Comparison of ENCODE assay signal across 8 mouse cellular contexts in the genomic region with DNA sequence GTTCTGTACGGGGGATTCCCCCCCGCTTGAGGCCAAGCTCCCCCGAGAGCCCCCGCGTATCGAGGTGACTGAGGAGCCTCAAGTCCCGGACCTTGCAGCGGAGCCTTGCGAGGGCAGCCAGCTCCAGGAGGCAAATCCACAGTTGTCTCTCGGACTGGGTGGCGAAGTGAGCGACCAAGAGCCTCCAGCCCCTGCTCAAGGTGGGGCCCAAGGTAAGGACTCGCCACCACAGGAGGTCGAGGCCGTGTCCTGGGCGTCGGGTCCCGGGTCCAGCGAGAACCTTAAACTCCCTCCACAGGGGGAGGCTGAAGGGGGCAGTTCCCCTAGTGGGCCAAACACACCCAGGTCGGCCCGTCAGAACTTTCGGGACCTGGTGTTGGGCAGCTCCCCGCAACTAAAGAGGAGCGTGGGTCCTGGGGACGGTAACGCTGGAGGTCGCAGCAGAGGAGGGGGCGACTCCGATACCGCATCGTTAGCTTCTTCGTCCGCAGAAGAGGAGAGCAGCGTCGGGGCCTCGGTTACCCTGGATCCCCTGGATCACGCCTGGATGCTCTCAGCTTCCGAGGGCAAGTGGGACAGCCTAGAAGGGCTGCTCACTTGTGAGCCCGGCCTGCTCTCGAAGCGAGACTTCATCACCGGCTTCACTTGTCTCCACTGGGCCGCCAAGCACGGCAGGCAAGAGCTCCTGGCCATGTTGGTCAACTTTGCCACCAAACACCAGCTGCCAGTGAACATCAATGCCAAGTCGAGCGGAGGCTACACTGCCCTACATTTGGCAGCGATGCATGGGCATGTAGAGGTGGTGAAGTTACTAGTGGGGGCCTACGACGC. TPM values are rescaled to one million over a fixed set of nuclear protein-coding genes. Genes with fewer than 3 reads are reported as not detected.
DNase-seq lines count a peak whose midpoint lies in the region; ATAC-seq and TF ChIP-seq lines count a peak whose summit lies in the region.

No protein-coding gene starts in this region.

- peaks cover 3% of the 10 kb centered on the region; the same call in 1 of the 2 replicates for H3K4me1 ChIP-seq in brown adipose tissue, adult 24 weeks (ENCODE audit: control insufficient read depth, insufficient read depth, insufficient read length, low read length)
- H3K4me1 ChIP-seq in forebrain, embryonic 14.5 days (ENCODE audit: control insufficient read depth, insufficient read depth, low read length) = peaks cover 28% of the 10 kb centered on the region
- H3K4me1 ChIP-seq in lung, embryonic 16.5 days (replicated peaks; ENCODE audit: control insufficient read depth, insufficient read depth, low read length) = peaks cover 25% of the 10 kb centered on the region
- peaks cover 11% of the 10 kb centered on the region for H3K4me1 ChIP-seq in olfactory bulb, adult 2 months (ENCODE audit: control insufficient read depth, insufficient read depth, low read length)

- peak overlapping the region; percentile 95 for H3K4me3 ChIP-seq in brown adipose tissue, adult 24 weeks (ENCODE audit: insufficient read depth, low read depth, low read length)
- peak overlapping the region; percentile 81 for H3K4me3 ChIP-seq in forebrain, embryonic 14.5 days (ENCODE audit: low read depth, low read length)
- H3K4me3 ChIP-seq in layer of hippocampus, adult 2 months = peak overlapping the region; percentile 93
- H3K4me3 ChIP-seq in lung, embryonic 16.5 days (ENCODE audit: low read length) = peak overlapping the region; percentile 92
- peak overlapping the region; percentile 98 for H3K4me3 ChIP-seq in olfactory bulb, adult 2 months (ENCODE audit: insufficient read depth, low read depth, low read length)

- peak overlapping the region; percentile 69 for H3K27ac ChIP-seq in brown adipose tissue, adult 24 weeks (replicated peaks; ENCODE audit: low read depth, low read length)
- H3K27ac ChIP-seq in forebrain, embryonic 14.5 days (ENCODE audit: low read depth, low read length) = peak overlapping the region; percentile 96; the same call in 1 of the 2 replicates
- H3K27ac ChIP-seq in layer of hippocampus, adult 2 months = peak overlapping the region; percentile 94
- H3K27ac ChIP-seq in lung, embryonic 16.5 days (ENCODE audit: low read length) = peak overlapping the region; percentile 98
- no peak overlapping the region for H3K27ac ChIP-seq in olfactory bulb, adult 2 months (ENCODE audit: insufficient read depth, low read depth, low read length)

- no peaks in the 10 kb centered on the region for H3K27me3 ChIP-seq in forebrain, embryonic 14.5 days (replicated peaks; ENCODE audit: control insufficient read depth, insufficient read depth, low read length)
- H3K27me3 ChIP-seq in lung, embryonic 16.5 days (ENCODE audit: control insufficient read depth, insufficient read depth, low read depth, low read length) = no peaks in the 10 kb centered on the region

- no peaks in the 10 kb centered on the region for H3K36me3 ChIP-seq in forebrain, embryonic 14.5 days (ENCODE audit: control insufficient read depth, insufficient read depth, low read length)
- no peaks in the 10 kb centered on the region for H3K36me3 ChIP-seq in lung, embryonic 16.5 days (ENCODE audit: control insufficient read depth, insufficient read depth, low read length)

- ATAC-seq in forebrain, embryonic 14.5 days = peak; percentile 18; the same call in 1 of the 2 replicates
- peak; percentile 18 for ATAC-seq in lung, embryonic 16.5 days (ENCODE audit: low read depth)

- peak overlapping the region; percentile 94 for H3K9ac ChIP-seq in forebrain, embryonic 14.5 days (ENCODE audit: low read length)
- H3K9ac ChIP-seq in lung, embryonic 16.5 days (ENCODE audit: low read length) = peak overlapping the region; percentile 97

- intact Hi-C loops in heart, postnatal 25 days (cut with DNase I) = loop anchor here (2.0 kb wide), 1 partner anchor 70 kb away; no protein-coding TSS in a partner anchor

- no peak for TF ChIP-seq CTCF in layer of hippocampus, adult 2 months (conservative IDR thresholded peaks at IDR 0.05)
- no peak for TF ChIP-seq CTCF in olfactory bulb, adult 2 months (IDR thresholded peaks at IDR 0.05; ENCODE audit: insufficient read depth, low read depth, low read length)

- DNase-seq in NIH3T3 (ENCODE audit: low read depth) = peak; percentile 43
- DNase-seq in forebrain, embryonic 14.5 days (ENCODE audit: low spot score) = peak; percentile 48
- DNase-seq in heart, postnatal 25 days (ENCODE audit: low spot score) = peak; percentile 4
- no peak for DNase-seq in layer of hippocampus, adult 2 months (ENCODE audit: low spot score in 2 of 2)
- DNase-seq in c-Kit-positive CD71-positive TER-119-positive erythroid progenitor cells, embryonic 14.5 days (ENCODE audit: low spot score) = no peak

- WGBS in forebrain, embryonic 14.5 days = 3% methylated on average over 49 of the region's 49 CpGs
- WGBS in lung, embryonic 16.5 days = 2% methylated on average over 49 of the region's 49 CpGs
- WGBS in olfactory bulb, adult 2 months = 4% methylated on average over 49 of the region's 49 CpGs

- peak overlapping the region; percentile 100 for H3K4me2 ChIP-seq in forebrain, embryonic 14.5 days (ENCODE audit: low read length)
- peak overlapping the region; percentile 95 for H3K4me2 ChIP-seq in lung, embryonic 16.5 days (ENCODE audit: low read depth, low read length)

- no peak for TF ChIP-seq POLR2A in olfactory bulb, adult 2 months (IDR thresholded peaks at IDR 0.05; ENCODE audit: insufficient read depth, low read depth, low read length)

- H3K9me3 ChIP-seq in forebrain, embryonic 14.5 days (replicated peaks; ENCODE audit: control insufficient read depth, low read length) = no peaks in the 10 kb centered on the region
- no peaks in the 10 kb centered on the region for H3K9me3 ChIP-seq in lung, embryonic 16.5 days (ENCODE audit: control insufficient read depth, low read length)

RNA-seq across cellular contexts. Expression of gene Sowahc, which starts 0.7 kb away (rescaled TPM):
- polyA plus RNA-seq in brown adipose tissue, adult 24 weeks (2012; ENCODE audit: insufficient read depth, insufficient read length, missing spikeins) = 24.0 and 37.9 TPM in 2 replicates
- polyA plus RNA-seq in forebrain, embryonic 14.5 days (2014; fragmentation: Nextera tagmentation; extraction: Ambion mirVana) = 10.8 and 13.1 TPM in 2 replicates
- total RNA-seq in heart, postnatal 25 days (2021) = 1 to 10 TPM; 1.6 to 2.0 TPM
- total RNA-seq in layer of hippocampus, adult 2 months (2021) = 1 to 10 TPM; 6.6 to 7.4 TPM
- polyA plus RNA-seq in lung, embryonic 16.5 days (2015; fragmentation: Nextera tagmentation; extraction: Ambion mirVana) = 12.8 and 13.7 TPM in 2 replicates
- polyA plus RNA-seq in olfactory bulb, adult 2 months (2012; ENCODE audit: insufficient read depth, insufficient read length, low replicate concordance, missing spikeins) = not detected in 2 replicates

RNA-seq across cellular contexts. Expression of gene Sept10, which starts 0.8 kb away (rescaled TPM):
- polyA plus RNA-seq in brown adipose tissue, adult 24 weeks (2012; ENCODE audit: insufficient read depth, insufficient read length, missing spikeins) = 25.7 and 37.1 TPM in 2 replicates
- 30.7 and 32.0 TPM in 2 replicates for polyA plus RNA-seq in forebrain, embryonic 14.5 days (2014; fragmentation: Nextera tagmentation; extraction: Ambion mirVana)
- 10 to 100 TPM; 15.6 to 16.6 TPM for total RNA-seq in heart, postnatal 25 days (2021)
- 1 to 10 TPM; 8.0 to 8.7 TPM for total RNA-seq in layer of hippocampus, adult 2 months (2021)
- 67.0 and 74.6 TPM in 2 replicates for polyA plus RNA-seq in lung, embryonic 16.5 days (2015; fragmentation: Nextera tagmentation; extraction: Ambion mirVana)
- polyA plus RNA-seq in olfactory bulb, adult 2 months (2012; ENCODE audit: insufficient read depth, insufficient read length, low replicate concordance, missing spikeins) = not detected in 2 replicates

Comparison
In these comparisons a context has a peak if more than half of its experiments do, and no peak if none do; other contexts are left out.
1. DNase-seq: peak in NIH3T3 (single experiment), forebrain, embryonic 14.5 days (single experiment) and heart, postnatal 25 days (single experiment); none in layer of hippocampus, adult 2 months (0 of 2) and c-Kit-positive CD71-positive TER-119-positive erythroid progenitor cells, embryonic 14.5 days (single experiment).
2. RNA of gene Sowahc, which starts 0.7 kb away (polyA plus RNA-seq): 24.0 to 37.9 TPM in brown adipose tissue, adult 24 weeks, 12.8 to 13.7 TPM in lung, embryonic 16.5 days and 10.8 to 13.1 TPM in forebrain, embryonic 14.5 days; not detected in olfactory bulb, adult 2 months; every median in the first group is over 10 times any median in the second.
3. RNA of gene Sept10, which starts 0.8 kb away (polyA plus RNA-seq): 67.0 to 74.6 TPM in lung, embryonic 16.5 days, 25.7 to 37.1 TPM in brown adipose tissue, adult 24 weeks and 30.7 to 32.0 TPM in forebrain, embryonic 14.5 days; not detected in olfactory bulb, adult 2 months; every median in the first group is over 10 times any median in the second.
4. Peak in every context shown above with its lines, with median percentiles within 50 percentile points of each other: H3K4me3 ChIP-seq.